Mouse (Mus musculus) Muller cell, postnatal 12 days (primary cell): ENCODE results near the gene Gm1604a.
"Not testable (repeated sequence)": the region's sequence is repeated elsewhere in the genome, so short reads cannot be mapped to it uniquely, and the experiment has no call there.

Experiments used
- DNase-seq: peaks from one replicate; pipeline ENCODE4 v3.0.0-alpha.2; 2015; ENCODE audit errors: inconsistent ontology term

Gm1604a gene

GRCm38 (mm10) chr17:7025257-7025656 is at the start of gene Gm1604a:
Gm1604a (plus strand) TSS chr17:7025568.
- DNase-seq = not testable (repeated sequence)

- DNase-seq = peak; percentile 23
These were observed 46.8 kb upstream of the Gm1604a start, which contains the start of gene Gm49721 for GRCm38 (mm10) chr17:6978287-6979248. Gm49721 (plus strand) TSS chr17:6978904.

GRCm38 (mm10) chr17:6979380-6979779 is 46.0 kb upstream of the Gm1604a start:
- DNase-seq = not testable (repeated sequence)

GRCm38 (mm10) chr17:6980144-6980543 is 45.2 kb upstream of the Gm1604a start:
- not testable (repeated sequence) for DNase-seq

- DNase-seq = not testable (repeated sequence)
These were observed 39.2 kb upstream of the Gm1604a start for GRCm38 (mm10) chr17:6986118-6986517.

- not testable (repeated sequence) for DNase-seq
These were observed 29.9 kb upstream of the Gm1604a start for GRCm38 (mm10) chr17:6995504-6995903.

GRCm38 (mm10) chr17:6996826-6997225 is 28.5 kb upstream of the Gm1604a start:
- DNase-seq = not testable (repeated sequence)

- not testable (repeated sequence) for DNase-seq
These were observed 27.4 kb upstream of the Gm1604a start for GRCm38 (mm10) chr17:6997778-6998490.

GRCm38 (mm10) chr17:7001790-7002585 is 23.4 kb upstream of the Gm1604a start:
- DNase-seq = not testable (repeated sequence)

GRCm38 (mm10) chr17:7003392-7003791 is 22.0 kb upstream of the Gm1604a start:
- not testable (repeated sequence) for DNase-seq

GRCm38 (mm10) chr17:7005646-7006045 is 19.7 kb upstream of the Gm1604a start:
- not testable (repeated sequence) for DNase-seq

GRCm38 (mm10) chr17:7008885-7009284 is 16.5 kb upstream of the Gm1604a start:
- DNase-seq = not testable (repeated sequence)

GRCm38 (mm10) chr17:7009440-7009839 is 15.9 kb upstream of the Gm1604a start:
- not testable (repeated sequence) for DNase-seq

GRCm38 (mm10) chr17:7009901-7010300 is 15.5 kb upstream of the Gm1604a start:
- DNase-seq = not testable (repeated sequence)

GRCm38 (mm10) chr17:7014190-7014589 is 11.2 kb upstream of the Gm1604a start:
- not testable (repeated sequence) for DNase-seq

- DNase-seq = not testable (repeated sequence)
These were observed 487 bp downstream of the Gm1604a start for GRCm38 (mm10) chr17:7025764-7026346.

- peak; percentile 12 for DNase-seq
These were observed 4.8 kb downstream of the Gm1604a start for GRCm38 (mm10) chr17:7030204-7030603.

- DNase-seq = peak; percentile 96
These were observed 5.3 kb downstream of the Gm1604a start for GRCm38 (mm10) chr17:7030622-7031174.

- not testable (repeated sequence) for DNase-seq
These were observed 8.1 kb downstream of the Gm1604a start for GRCm38 (mm10) chr17:7033192-7034166.
